Mouse (Mus musculus) heart, postnatal 0 days (tissue): ENCODE data around the gene Ercc1. TPM values are rescaled to one million over a fixed set of nuclear protein-coding genes. Genes with fewer than 3 reads are reported as not detected.
A peak's percentile ranks its signal among the peaks of the same experiment; 100 is the strongest.

Experiments used
- ATAC-seq: fragments of 200-750 bp; cut with Nextera tagmentation; 2 replicates; pipeline ENCODE4 v1.8.0; 2017; ENCODE audit warnings: low read depth, moderate number of reproducible peaks, moderate library complexity; ENCODE audit not compliant: insufficient read depth
- DNase-seq: peaks from one replicate; pipeline ENCODE4 v3.0.0-alpha.2; 2016; ENCODE audit warnings: low spot score
- H3K27ac ChIP-seq: fragments of 300-500 bp; sonication (generic); 2 replicates; pipeline ENCODE4 v1.5.1; 2014; ENCODE audit warnings: low read depth, mild to moderate bottlenecking
- H3K27me3 ChIP-seq: fragments of 300-500 bp; sonication (generic); 2 replicates; pipeline ENCODE4 v1.6.1; 2014; ENCODE audit warnings: low read length, mixed read lengths; ENCODE audit not compliant: control insufficient read depth, insufficient read depth
- H3K36me3 ChIP-seq: fragments of 300-500 bp; sonication (generic); replicated peaks from 2 replicates; pipeline ENCODE4 v1.6.1; 2014; ENCODE audit warnings: low read length, mixed read lengths; ENCODE audit not compliant: control insufficient read depth, insufficient read depth
- H3K4me1 ChIP-seq: fragments of 300-500 bp; sonication (generic); 2 replicates; pipeline ENCODE4 v1.6.1; 2014; ENCODE audit warnings: antibody characterized with exemption; ENCODE audit not compliant: control insufficient read depth, insufficient read depth
- H3K4me2 ChIP-seq: fragments of 300-500 bp; sonication (generic); 2 replicates; pipeline ENCODE4 v1.6.1; 2014; ENCODE audit warnings: low read depth, mild to moderate bottlenecking, low read length, moderate library complexity
- H3K4me3 ChIP-seq: fragments of 300-500 bp; sonication (generic); 2 replicates; pipeline ENCODE4 v1.5.1; 2014; ENCODE audit warnings: low read depth, low read length
- H3K9ac ChIP-seq: fragments of 300-500 bp; sonication (generic); replicated peaks from 2 replicates; pipeline ENCODE4 v1.6.1; 2014; ENCODE audit warnings: low read depth, low read length, mixed read lengths
- H3K9me3 ChIP-seq: fragments of 300-500 bp; sonication (generic); replicated peaks from 2 replicates; pipeline ENCODE4 v1.6.1; 2016; ENCODE audit warnings: low read length; ENCODE audit not compliant: control insufficient read depth
- CTCF ChIP-seq: IDR thresholded peaks from 2 replicates; pipeline ENCODE4 v1.5.1; 2016; ENCODE audit warnings: antibody characterized with exemption, control low read depth, low read depth
- EP300 ChIP-seq: IDR thresholded peaks from 2 replicates; pipeline ENCODE4 v1.6.1; 2016; ENCODE audit warnings: antibody characterized with exemption, low read depth
- WGBS: fragments of 180-500 bp; shearing (Covaris S2); extraction: QIAGEN DNeasy Blood & Tissue Kit; methylation state at CpG from one replicate; pipeline ENCODE4 v1.1.7; 2014; 5-methylcytosine and 5-hydroxymethylcytosine counted together
- polyA plus RNA-seq: library from polyadenylated mRNA; unstranded; fragments of >200 nt; fragmentation: Nextera tagmentation; extraction: Ambion mirVana; gene quantifications from 2 replicates; pipeline ENCODE4 v1.2.1, GENCODE M21; 2015
- total RNA-seq: library from RNA; depleted of rRNA; stranded (reverse); fragments of >200 nt; gene quantifications from 2 replicates; pipeline ENCODE4 v1.2.3, GENCODE M21; 2014; ENCODE audit warnings: low replicate concordance

Gene Ercc1
- total and polyA plus RNA-seq, 2 experiments from 2014 or later = 26.2 to 55.2 TPM

- H3K4me1 ChIP-seq = no peaks in the 10 kb centered on the region
- no peak overlapping the region for H3K27ac ChIP-seq
- H3K4me2 ChIP-seq = no peak overlapping the region
- TF ChIP-seq EP300 (no peak), CTCF (no peak)
- H3K4me3 ChIP-seq = no peak overlapping the region
- ATAC-seq (no peak), DNase-seq (no peak)
- no peaks in the 10 kb centered on the region for H3K27me3 ChIP-seq
- WGBS = 88% methylated on average over 2 of the region's 2 CpGs
- H3K9me3 ChIP-seq = no peaks in the 10 kb centered on the region
- H3K9ac ChIP-seq = no peak overlapping the region
- peaks cover 58% of the 10 kb centered on the region for H3K36me3 ChIP-seq
These were observed 28.8 kb downstream of the Ercc1 start for GRCm38 (mm10) chr7:19373367-19373766.

GRCm38 (mm10) chr7:19375368-19375767 is 30.8 kb downstream of the Ercc1 start:
- Histone ChIP-seq H3K27ac (no peak overlapping the region), H3K9ac (no peak overlapping the region), H3K4me3 (no peak overlapping the region), H3K4me2 (no peak overlapping the region), H3K27me3 (no peaks in the 10 kb centered on the region), H3K9me3 (no peaks in the 10 kb centered on the region), H3K4me1 (no peaks in the 10 kb centered on the region), H3K36me3 (peaks cover 47% of the 10 kb centered on the region)
- no peak for TF ChIP-seq EP300
- TF ChIP-seq CTCF = no peak
- ATAC-seq (no peak), DNase-seq (no peak)
- WGBS = 77% methylated on average over 16 of the region's 18 CpGs

GRCm38 (mm10) chr7:19376019-19376418 is 31.4 kb downstream of the Ercc1 start:
- no peak for DNase-seq
- no peak for ATAC-seq
- Histone ChIP-seq H3K9ac (no peak overlapping the region), H3K9me3 (no peaks in the 10 kb centered on the region), H3K4me3 (no peak overlapping the region), H3K4me1 (no peaks in the 10 kb centered on the region), H3K36me3 (peaks cover 43% of the 10 kb centered on the region), H3K27ac (no peak overlapping the region), H3K27me3 (no peaks in the 10 kb centered on the region), H3K4me2 (no peak overlapping the region)
- no peak for TF ChIP-seq EP300
- TF ChIP-seq CTCF = no peak
- 84% methylated on average over 4 of the region's 4 CpGs for WGBS

- ATAC-seq (no peak), DNase-seq (peak; percentile 9)
- Histone ChIP-seq H3K4me1 (peaks cover 4% of the 10 kb centered on the region; the same call in 1 of the 2 replicates), H3K9ac (no peak overlapping the region), H3K27me3 (no peaks in the 10 kb centered on the region), H3K9me3 (no peaks in the 10 kb centered on the region), H3K36me3 (peaks cover 29% of the 10 kb centered on the region), H3K27ac (peak overlapping the region; percentile 26), H3K4me3 (no peak overlapping the region), H3K4me2 (no peak overlapping the region)
- TF ChIP-seq CTCF (no peak), EP300 (no peak)
- WGBS = 28% methylated on average over 8 of the region's 8 CpGs
These were observed 33.5 kb downstream of the Ercc1 start for GRCm38 (mm10) chr7:19378049-19378448.

- no peak for TF ChIP-seq CTCF
- no peak for TF ChIP-seq EP300
- H3K9me3 ChIP-seq = no peaks in the 10 kb centered on the region
- ATAC-seq (peak; percentile 95), DNase-seq (peak; percentile 97)
- peak within 1 kb of the TSS; percentile 73 for H3K9ac ChIP-seq
- 6% methylated on average over 47 of the region's 48 CpGs for WGBS
- peak within 1 kb of the TSS; percentile 85 for H3K4me2 ChIP-seq
- H3K27me3 ChIP-seq = no peaks in the 10 kb centered on the region
- peaks cover 6% of the 10 kb centered on the region; the same call in 1 of the 2 replicates for H3K4me1 ChIP-seq
- no peak within 1 kb of the TSS for H3K27ac ChIP-seq
- H3K4me3 ChIP-seq = peak within 1 kb of the TSS; percentile 91
- H3K36me3 ChIP-seq = peaks cover 32% of the 10 kb centered on the region
These were observed 37.0 kb downstream of the Ercc1 start, which contains the start of gene Ercc2 for GRCm38 (mm10) chr7:19381377-19382165. Gene Ercc2, plus strand, starts transcription at chr7:19382010.
